Mouse (Mus musculus) CD4-positive, CD25-positive, alpha-beta regulatory T cell, adult 9 weeks (primary cell): ENCODE measurements around the gene Prpf8. TPM values are rescaled to one million over a fixed set of nuclear protein-coding genes. Genes with fewer than 3 reads are reported as not detected.

Experiments used
- polyA plus RNA-seq: library from polyadenylated mRNA; unstranded; fragments of 100-300 nt; shearing (Covaris generic); gene quantifications from one replicate; pipeline ENCODE4 v1.2.1, GENCODE M21; 2017

Gene Prpf8
- polyA plus RNA-seq, result 73.0 TPM

DNA sequence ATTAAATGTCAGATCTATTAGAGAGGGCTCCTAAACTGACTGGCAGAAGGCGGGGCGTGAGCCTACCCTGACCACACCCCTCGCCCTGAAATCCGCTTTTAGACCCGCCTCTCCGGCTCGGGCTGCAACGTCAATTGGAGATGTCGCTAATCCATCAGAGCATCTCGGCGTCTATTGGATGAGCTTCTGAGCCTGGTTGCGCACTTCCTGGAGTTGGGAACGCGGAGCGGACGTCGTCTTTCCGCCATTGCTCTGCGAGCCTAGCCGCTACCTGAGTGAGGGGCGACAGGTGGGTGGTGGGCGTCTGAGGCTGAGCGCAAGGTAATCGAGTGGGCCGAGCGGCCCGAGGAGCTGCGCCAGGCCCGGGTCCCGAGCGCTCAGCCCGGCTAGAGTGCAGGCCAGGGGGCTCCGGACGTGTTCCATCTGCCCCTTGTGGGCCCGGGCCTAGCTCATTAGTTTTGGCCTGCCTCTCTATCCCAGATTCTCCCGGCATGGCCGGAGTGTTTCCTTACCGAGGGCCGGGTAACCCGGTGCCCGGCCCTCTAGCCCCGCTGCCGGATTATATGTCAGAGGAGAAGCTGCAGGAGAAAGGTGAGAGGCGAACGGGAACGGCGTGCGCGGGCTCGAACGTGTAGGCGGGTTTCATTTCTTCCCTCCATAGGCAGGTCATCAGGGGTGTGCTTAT, at the start of gene Prpf8:
Gene Prpf8 (plus strand): TSS at position 216 of the 685 bp plus-strand sequence.

DNA sequence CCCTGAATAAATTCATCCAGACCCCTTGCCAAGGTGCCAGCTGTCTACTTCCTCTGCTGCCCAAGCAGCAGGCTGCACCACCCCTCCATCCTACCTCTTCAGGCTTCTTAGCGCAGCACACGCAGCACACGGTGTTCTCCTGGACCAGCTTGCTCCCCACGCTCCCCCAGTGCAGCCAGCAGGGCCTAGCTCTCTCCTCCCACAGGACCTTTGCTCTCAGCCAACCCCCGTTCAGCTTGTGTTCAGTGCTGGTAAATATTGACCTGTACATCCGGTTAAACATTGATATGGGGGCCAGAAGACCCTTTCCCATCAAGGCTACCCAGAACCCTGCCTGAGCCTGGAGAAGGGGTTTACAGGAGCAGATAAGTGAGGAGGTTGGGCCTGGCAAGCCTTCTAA, 47.3 kb upstream of the Prpf8 start, which contains the start of gene Serpinf2:
Gene Serpinf2 (minus strand): TSS at position 229 of the 400 bp plus-strand sequence.

GRCm38 (mm10) chr11:75453991-75454930, 32.4 kb upstream of the Prpf8 start, which contains the start of gene Wdr81:
Gene Wdr81 (minus strand): TSS chr11:75454717.

GRCm38 (mm10) chr11:75460844-75461742, 25.5 kb upstream of the Prpf8 start, which contains the start of gene Tlcd2:
Gene Tlcd2 (plus strand): TSS chr11:75461715.

GRCm38 (mm10) chr11:75509741-75510626, 23.4 kb downstream of the Prpf8 start, which contains the start of gene Rilp:
Gene Rilp (plus strand): TSS chr11:75510094.

DNA sequence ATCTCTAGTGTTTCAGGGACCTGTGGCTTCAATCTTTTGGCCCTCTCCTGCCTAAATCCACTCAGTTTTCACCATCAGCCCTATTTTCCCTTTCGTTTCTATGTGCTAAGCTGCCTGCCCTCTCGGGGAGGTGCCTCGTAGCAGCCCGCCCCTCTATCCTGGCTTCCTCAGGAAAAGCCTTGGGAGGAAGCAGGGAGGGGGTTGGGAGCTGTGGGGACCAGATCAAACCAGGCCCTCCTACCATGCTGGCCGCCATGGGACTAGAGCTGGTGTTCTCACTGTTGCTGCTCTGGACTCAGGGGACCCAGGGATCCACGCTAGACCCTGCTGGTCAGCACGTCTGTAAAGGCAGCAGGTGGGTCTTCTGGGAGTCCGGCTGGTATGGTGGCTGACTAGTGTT, 26.7 kb downstream of the Prpf8 start, which contains the start of gene Scarf1:
Gene Scarf1 (plus strand): TSS at position 205 of the 400 bp plus-strand sequence.

DNA sequence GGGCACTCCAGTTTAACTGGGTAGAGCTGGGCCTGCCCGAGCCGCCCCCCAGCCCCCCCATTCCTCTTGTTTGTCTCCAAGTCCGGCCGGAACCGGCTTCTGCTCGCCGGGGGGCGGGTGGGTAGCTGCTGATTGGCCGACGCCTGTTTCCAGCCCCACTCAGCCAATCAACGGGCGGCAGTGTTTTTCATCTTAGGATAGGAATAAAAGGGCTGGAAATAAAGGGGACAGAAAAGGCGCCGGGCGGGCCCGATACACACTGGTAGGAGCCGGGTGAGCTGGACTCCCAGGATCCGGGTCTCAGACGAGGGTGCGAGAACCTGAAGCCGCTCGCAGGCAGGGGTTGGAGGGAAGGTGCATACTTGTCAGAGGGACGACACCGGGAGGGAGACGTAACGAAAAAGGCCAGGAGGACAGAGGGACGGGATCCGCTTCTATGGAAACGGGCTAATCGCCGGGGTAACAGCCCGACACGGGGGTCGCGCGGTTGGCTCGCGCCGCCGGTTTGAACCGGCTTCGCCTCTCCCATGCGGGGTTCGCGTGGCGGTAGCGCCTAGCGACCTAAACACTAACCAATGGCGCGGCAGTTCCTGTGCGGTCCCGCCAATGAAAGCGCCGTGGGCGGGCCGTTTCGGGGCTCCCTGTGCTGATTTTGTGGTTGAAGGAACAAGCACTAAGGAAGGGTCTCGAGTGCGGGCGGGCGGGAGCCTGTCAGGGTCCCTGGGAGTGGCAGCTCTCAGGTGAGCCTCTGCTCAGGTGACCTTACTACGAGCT, 45.0 kb downstream of the Prpf8 start, which contains the start of gene Slc43a2:
Gene Slc43a2 (plus strand): TSS at position 226 of the 774 bp plus-strand sequence.

Other genes starting within 250 kb of the Prpf8 start
- 152 TPM for gene Rpa1, start 138.5 kb upstream of the Prpf8 start, polyA plus RNA-seq
- 30.3 TPM for gene Smyd4, start 138.4 kb upstream of the Prpf8 start, polyA plus RNA-seq
- gene Serpinf1, start 64.1 kb upstream of the Prpf8 start, polyA plus RNA-seq, result 4.4 TPM
- not detected for gene Serpinf2, start 47.2 kb upstream of the Prpf8 start, polyA plus RNA-seq
- gene Wdr81, start 32.1 kb upstream of the Prpf8 start, polyA plus RNA-seq, result 20.5 TPM
- 7.0 TPM for gene Tlcd2, start 25.1 kb upstream of the Prpf8 start, polyA plus RNA-seq
- not detected for gene Rilp, start 23.3 kb downstream of the Prpf8 start, polyA plus RNA-seq
- gene Scarf1, start 26.7 kb downstream of the Prpf8 start, polyA plus RNA-seq, result 0.65 TPM
- 51.2 TPM for gene Slc43a2, start 44.9 kb downstream of the Prpf8 start, polyA plus RNA-seq
- gene Pitpna, start 101.3 kb downstream of the Prpf8 start, polyA plus RNA-seq, result 36.6 TPM
- gene Inpp5k, start 144.2 kb downstream of the Prpf8 start, polyA plus RNA-seq, result 151 TPM
- 32.2 TPM for gene Myo1c, start 163.7 kb downstream of the Prpf8 start, polyA plus RNA-seq
- 9.6 TPM for gene Crk, start 192.4 kb downstream of the Prpf8 start, polyA plus RNA-seq
- gene Ywhae, start 246.1 kb downstream of the Prpf8 start, polyA plus RNA-seq, result 223 TPM